Mouse (Mus musculus) megakaryocyte progenitor cell, adult 5-6 weeks (primary cell): ENCODE data around the gene Sgms1. TPM values are rescaled to one million over a fixed set of nuclear protein-coding genes. Genes with fewer than 3 reads are reported as not detected.

Experiments
- ATAC-seq: replicated peaks from 2 replicates; pipeline ENCODE4 v1.8.0; 2016; ENCODE audit warnings: mild to moderate bottlenecking, moderate TSS enrichment, inconsistent platforms; ENCODE audit not compliant: poor library complexity
- total RNA-seq, 2 experiments: library from RNA; stranded (forward) in 1 of 2; stranded (reverse) in 1 of 2; fragments of 157-497, 149-512 nt in 1 of 2; fragments of 200-1000 nt in 1 of 2; gene quantifications; 2 replicates each; pipeline versions ENCODE4 v1.2.3 to v1.2.4; 2015 to 2017

The Sgms1 gene
- total RNA-seq, 2 experiments from 2014 or later = 21.5 to 24.8 TPM

DNA sequence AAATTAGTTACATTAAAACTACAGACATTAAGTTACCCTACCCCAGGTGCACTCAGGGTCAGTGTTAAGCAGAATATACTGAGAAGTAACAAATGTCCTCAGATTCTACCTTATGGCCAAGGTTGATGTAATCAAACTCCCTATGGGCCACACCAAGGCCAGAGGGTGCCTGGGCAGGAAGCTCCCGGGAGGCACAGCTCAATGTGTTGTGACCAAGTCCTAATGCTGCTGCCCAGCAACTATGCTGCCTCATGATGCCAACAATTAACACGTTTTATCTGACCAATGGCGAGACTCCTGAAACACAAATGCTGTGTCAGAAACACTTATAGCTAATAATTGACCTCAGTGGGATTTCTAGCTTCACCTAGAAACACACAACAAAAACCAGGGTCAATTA is 197.9 kb downstream of the Sgms1 start:
- ATAC-seq = no peak

GRCm38 (mm10) chr19:32189961-32190360 is 199.6 kb downstream of the Sgms1 start:
- ATAC-seq = no peak

DNA sequence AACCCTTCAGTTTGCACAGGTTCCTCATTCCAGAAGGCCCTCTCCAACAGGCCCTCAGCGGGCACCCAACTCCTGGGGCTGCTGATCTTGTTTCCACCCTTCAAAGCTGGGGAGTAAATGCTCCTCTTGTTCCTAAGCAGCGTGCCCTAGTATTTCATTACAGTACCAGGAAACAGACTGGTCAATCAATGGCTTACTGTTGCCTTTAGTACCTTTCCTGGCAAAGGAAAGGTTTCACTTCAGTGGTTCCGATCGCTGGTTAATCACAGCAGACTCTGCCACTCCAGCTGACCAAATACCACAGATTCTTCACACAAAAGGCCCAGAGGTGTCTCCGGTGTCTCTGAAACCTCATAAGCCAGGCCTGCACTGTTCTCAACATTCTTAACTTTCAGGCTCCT is 200.5 kb downstream of the Sgms1 start:
- ATAC-seq = no peak

DNA sequence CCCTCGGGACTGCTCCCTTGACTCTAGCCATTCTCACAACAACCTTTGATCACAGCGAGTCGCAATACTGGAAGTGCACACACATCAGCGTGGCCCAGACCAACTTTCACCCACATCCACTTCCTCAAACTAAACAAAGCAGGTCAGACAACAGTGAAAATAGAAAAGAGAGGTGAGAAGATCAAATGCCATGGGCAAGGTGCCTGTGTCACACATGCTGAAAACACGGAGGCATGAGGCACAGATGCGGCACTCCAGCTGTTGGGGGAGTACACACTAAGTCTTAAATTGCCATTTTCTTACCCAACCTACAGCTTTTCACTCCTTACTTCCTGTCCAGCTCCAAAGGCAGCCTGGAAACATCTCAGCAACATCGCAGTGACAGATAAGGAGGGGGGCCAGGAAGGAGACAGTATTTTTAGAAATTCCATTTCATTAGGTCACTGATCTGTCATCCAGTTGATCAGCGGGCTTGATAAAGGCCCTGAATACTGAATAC is 202.9 kb downstream of the Sgms1 start:
- ATAC-seq = peak; percentile 56

- no peak for ATAC-seq
Observed at GRCm38 (mm10) chr19:32183005-32183404, 206.5 kb downstream of the Sgms1 start.

DNA sequence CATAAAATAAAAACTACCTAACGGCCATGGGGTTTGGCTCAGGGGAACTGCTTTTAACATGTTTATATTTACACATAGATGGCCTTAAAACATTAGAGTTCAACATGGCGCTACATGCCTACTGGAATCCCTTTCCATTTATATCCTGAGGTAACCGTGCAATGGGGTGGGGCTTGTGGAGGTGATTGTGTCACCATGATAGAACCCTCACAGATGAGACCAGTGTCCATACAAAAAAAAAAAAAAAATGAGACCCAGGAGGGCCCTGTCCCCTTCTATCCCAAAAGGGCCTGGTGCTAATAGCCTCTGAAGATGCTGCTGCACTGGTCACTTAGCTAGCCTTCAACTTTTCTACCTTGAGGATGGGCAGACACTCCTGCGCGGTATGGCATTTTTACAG is 207.0 kb downstream of the Sgms1 start:
- no peak for ATAC-seq

- ATAC-seq = peak; percentile 36
Observed at GRCm38 (mm10) chr19:32181721-32182394, 207.7 kb downstream of the Sgms1 start.

GRCm38 (mm10) chr19:32180756-32181674 is 208.5 kb downstream of the Sgms1 start:
- ATAC-seq = peak; percentile 61

GRCm38 (mm10) chr19:32179978-32180413 is 209.5 kb downstream of the Sgms1 start:
- peak; percentile 52 for ATAC-seq

DNA sequence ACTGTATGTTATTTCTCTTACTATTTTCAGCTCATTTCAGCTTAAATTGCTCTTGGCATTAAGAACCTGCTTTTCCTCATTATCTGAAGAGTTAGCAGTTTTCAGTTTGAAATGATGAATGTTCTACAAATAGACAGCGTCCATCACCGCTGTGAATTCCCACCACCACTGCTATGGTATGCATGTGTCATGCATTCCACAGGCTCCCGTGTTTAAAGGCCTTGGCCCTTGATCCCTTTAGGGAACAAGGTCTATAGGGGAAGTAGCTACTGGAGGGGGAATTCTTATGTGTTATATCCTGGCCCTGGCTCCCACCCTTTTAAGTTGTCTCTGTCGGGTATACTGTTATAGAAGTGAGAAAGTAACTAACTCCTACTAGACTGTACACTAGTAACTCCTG is 210.0 kb downstream of the Sgms1 start:
- ATAC-seq = no peak

- ATAC-seq = no peak
Observed at GRCm38 (mm10) chr19:32178161-32178560, 211.4 kb downstream of the Sgms1 start.

GRCm38 (mm10) chr19:32176458-32176857 is 213.1 kb downstream of the Sgms1 start:
- no peak for ATAC-seq

- no peak for ATAC-seq
Observed at GRCm38 (mm10) chr19:32175991-32176390, 213.5 kb downstream of the Sgms1 start.

DNA sequence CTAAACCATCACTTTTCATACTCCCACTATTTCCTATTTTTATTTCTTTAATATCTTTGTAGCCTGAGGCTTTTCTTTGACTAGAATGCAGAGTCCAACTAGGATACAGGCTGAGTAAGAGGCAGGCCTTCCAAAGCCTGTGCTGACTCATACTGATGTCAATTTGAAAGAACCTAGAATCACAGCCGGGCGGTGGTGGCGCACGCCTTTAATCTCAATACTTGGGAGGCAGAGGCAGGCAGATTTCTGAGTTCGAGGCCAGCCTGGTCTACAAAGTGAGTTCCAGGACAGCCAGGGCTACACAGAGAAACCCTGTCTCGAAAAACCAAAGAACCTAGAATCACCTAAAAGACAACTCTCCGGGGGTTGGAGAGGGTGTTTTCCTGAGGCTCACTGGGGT is 214.5 kb downstream of the Sgms1 start:
- ATAC-seq = no peak

DNA sequence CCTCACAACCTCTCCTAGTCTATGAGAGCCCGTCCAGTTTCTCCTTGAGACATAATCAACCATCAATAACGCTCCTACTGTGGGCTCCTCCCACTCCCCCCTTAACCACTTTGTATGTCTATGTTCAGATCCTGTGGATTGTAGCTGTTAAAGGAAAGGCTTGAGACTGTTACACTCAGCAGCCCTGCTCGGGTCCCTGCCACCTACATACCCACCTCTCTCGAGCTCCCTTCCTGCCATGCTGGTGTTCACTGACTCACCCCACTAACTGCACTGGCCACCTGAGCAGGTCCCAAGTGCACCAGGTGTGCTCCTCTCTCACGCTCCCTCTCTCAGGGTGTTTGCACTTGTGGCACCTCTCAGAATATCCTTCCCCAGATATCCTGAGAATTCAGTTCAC is 215.0 kb downstream of the Sgms1 start:
- no peak for ATAC-seq

DNA sequence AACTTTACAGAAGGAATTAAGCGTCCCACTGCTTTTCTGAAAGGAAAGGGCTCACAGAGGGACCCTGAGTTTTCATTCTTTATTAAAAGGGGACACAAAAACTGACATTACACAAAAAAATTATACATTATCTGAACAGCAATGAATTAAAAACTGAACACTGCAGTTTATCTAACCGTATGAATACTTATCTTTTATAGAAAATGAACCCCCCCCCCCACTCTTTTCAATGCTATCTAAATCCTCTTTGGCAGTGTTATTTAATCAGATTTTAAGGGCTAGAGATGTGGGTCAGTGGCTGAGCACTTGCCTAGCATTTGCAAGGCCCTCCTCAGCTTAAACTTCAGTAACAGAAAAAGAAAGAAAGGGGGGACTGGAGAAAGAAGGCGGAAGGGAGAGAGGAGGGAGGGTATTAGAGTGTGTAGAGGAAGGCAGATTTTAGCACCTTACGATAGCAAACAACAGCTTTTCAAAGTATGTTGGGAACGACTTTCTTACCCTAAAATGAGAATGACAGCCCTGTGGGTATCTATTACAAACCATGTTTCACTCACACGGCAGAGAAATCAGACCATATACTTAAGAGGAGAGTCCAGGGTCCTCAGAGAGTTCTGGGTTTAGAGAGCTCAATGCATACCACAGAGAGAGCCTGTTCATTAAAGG is 215.9 kb downstream of the Sgms1 start:
- no peak for ATAC-seq

DNA sequence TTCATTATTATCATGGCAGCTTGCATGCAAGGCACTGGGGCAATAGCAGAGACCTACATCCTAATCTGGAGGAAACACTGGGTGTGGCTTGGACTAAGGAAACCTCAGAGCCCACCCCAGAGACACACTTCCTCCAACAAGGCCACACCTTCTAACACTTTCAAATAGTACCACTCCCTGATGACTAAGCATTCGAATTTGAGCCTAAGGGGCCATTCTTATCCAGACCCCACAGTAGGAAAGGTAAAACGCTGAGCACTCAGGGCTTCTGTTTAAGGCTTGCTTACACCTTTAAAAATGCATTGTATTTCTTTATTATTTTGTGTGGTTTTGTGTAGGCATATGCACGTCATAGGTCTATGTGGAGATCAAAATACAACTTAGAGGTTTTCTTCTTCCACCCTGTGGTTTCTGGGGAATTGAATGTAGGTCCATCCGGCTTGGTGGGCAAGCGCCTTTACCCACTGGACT is 217.0 kb downstream of the Sgms1 start:
- ATAC-seq = peak; percentile 96

GRCm38 (mm10) chr19:32171981-32172380 is 217.5 kb downstream of the Sgms1 start:
- ATAC-seq = no peak

DNA sequence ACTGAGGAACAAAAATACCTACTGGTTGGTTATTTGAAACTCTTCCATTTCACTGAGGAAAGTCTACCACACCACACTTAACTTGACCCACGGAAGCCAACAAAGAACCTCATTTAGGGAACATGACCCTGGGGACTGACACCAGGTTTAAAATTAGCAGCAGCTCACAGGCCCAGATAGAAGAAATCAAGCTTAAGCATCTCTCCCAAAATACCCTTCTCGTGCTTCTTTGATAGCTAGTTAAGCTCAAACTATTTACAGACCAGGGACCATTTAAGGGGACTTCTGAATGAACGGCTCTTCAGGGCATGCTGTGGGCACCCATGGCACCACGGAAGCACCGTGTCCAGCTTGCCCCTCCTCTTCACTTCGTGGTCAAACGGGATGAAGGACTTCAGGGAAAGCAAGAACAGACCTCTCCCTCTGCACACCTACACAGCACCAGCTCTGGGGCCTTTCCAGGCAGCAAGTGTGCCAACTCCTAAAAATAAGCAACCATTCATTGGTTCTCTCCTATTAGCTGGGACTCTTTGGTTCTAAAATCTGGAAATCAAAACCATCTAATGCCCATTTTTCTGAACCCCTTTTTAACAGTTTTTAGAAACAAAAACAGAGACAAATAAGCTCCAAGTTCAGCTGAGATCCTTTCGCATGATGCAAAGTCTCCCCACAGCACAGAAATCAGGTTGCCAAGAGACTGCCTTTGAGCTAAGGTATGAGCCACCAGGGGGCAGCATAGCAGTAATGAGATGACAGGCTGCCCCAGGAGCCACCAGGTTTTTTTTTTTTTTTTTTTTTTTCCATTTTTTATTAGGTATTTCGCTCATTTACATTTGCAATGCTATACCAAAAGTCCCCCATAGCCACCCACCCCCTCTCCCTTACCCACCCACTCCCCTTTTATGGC is 219.6 kb downstream of the Sgms1 start:
- ATAC-seq = peak; percentile 43

- ATAC-seq = no peak
Observed at GRCm38 (mm10) chr19:32168031-32168430, 221.5 kb downstream of the Sgms1 start.
